In the genomic region with DNA sequence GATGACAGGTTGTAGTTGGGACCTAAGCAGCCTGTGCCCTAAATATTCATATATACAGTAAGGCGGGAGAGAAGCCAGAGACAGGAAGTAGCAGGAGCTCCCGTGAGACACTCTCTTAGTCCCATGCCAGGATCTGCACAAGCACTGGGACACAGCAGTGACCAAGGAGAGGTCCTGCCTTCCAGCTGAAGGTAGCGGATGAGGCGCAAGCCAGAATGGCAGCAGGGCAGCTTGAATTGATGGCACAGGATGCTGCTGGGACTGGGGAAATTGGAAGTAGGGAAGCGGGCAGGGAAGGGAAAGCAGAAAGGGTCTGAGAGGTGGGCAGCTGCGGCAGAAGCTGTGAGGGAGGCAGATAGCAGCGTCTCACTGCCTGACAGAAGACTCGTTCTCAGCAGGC, we compare ENCODE assay signal across 8 mouse cellular contexts.
DNase-seq lines count a peak whose midpoint lies in the region; ATAC-seq and TF ChIP-seq lines count a peak whose summit lies in the region.

No protein-coding gene starts in this region.

- no peak overlapping the region for H3K4me3 ChIP-seq in kidney, postnatal 0 days (replicated peaks; ENCODE audit: low read depth, low read length)
- H3K4me3 ChIP-seq in embryonic facial prominence, embryonic 14.5 days (ENCODE audit: low read depth, low read length), result no peak overlapping the region
- H3K4me3 ChIP-seq in hindbrain, postnatal 0 days (ENCODE audit: low read length), result no peak overlapping the region
- H3K4me3 ChIP-seq in neural tube, embryonic 12.5 days, result no peak overlapping the region
- H3K4me3 ChIP-seq in left cerebral cortex, adult 2 months, result no peak overlapping the region

- intact Hi-C loops in left cerebral cortex, adult 2 months (cut with DNase I), result no loop called here

- TF ChIP-seq CTCF in kidney, postnatal 0 days (IDR thresholded peaks at IDR 0.05; ENCODE audit: low read depth), result no peak
- no peak for TF ChIP-seq CTCF in hindbrain, postnatal 0 days (IDR thresholded peaks at IDR 0.05; ENCODE audit: low read depth)
- TF ChIP-seq CTCF in left cerebral cortex, adult 2 months (IDR thresholded peaks at IDR 0.05), result no peak

- no peak for ATAC-seq in kidney, postnatal 0 days (replicated peaks; ENCODE audit: low FRiP score, low read depth)
- ATAC-seq in embryonic facial prominence, embryonic 14.5 days (ENCODE audit: low read depth), result no peak
- no peak for ATAC-seq in hindbrain, postnatal 0 days
- no peak for ATAC-seq in neural tube, embryonic 12.5 days (ENCODE audit: low FRiP score, low read depth)

- peak overlapping the region; percentile 68 for H3K27ac ChIP-seq in kidney, postnatal 0 days
- peak overlapping the region; percentile 67 for H3K27ac ChIP-seq in embryonic facial prominence, embryonic 14.5 days (replicated peaks; ENCODE audit: low read depth, low read length)
- H3K27ac ChIP-seq in hindbrain, postnatal 0 days, result peak overlapping the region; percentile 51
- H3K27ac ChIP-seq in neural tube, embryonic 12.5 days, result peak overlapping the region; percentile 23; the same call in 1 of the 2 replicates
- H3K27ac ChIP-seq in left cerebral cortex, adult 2 months, result no peak overlapping the region

- H3K9me3 ChIP-seq in kidney, postnatal 0 days (replicated peaks; ENCODE audit: low read length), result no peaks in the 10 kb centered on the region
- H3K9me3 ChIP-seq in embryonic facial prominence, embryonic 14.5 days (ENCODE audit: control insufficient read depth, low read length), result no peaks in the 10 kb centered on the region
- no peaks in the 10 kb centered on the region for H3K9me3 ChIP-seq in hindbrain, postnatal 0 days (ENCODE audit: low read length)
- no peaks in the 10 kb centered on the region for H3K9me3 ChIP-seq in neural tube, embryonic 12.5 days

- peaks cover 11% of the 10 kb centered on the region for H3K4me1 ChIP-seq in kidney, postnatal 0 days (replicated peaks; ENCODE audit: insufficient read depth, low read length)
- peaks cover 31% of the 10 kb centered on the region for H3K4me1 ChIP-seq in embryonic facial prominence, embryonic 14.5 days (ENCODE audit: control insufficient read depth, insufficient read depth, low read length)
- peaks cover 13% of the 10 kb centered on the region for H3K4me1 ChIP-seq in hindbrain, postnatal 0 days (ENCODE audit: insufficient read depth, low read length)
- peaks cover 47% of the 10 kb centered on the region for H3K4me1 ChIP-seq in neural tube, embryonic 12.5 days

- no peak overlapping the region for H3K9ac ChIP-seq in kidney, postnatal 0 days (ENCODE audit: low read depth, low read length)
- 0 out of 2 replicates have a peak overlapping the region, but pooled peaks have one; percentile 8 for H3K9ac ChIP-seq in embryonic facial prominence, embryonic 14.5 days (ENCODE audit: low read depth, low read length)
- H3K9ac ChIP-seq in hindbrain, postnatal 0 days (replicated peaks; ENCODE audit: low read length), result no peak overlapping the region
- H3K9ac ChIP-seq in neural tube, embryonic 12.5 days, result no peak overlapping the region

- no peak overlapping the region for H3K4me2 ChIP-seq in kidney, postnatal 0 days (ENCODE audit: low read length)
- no peak overlapping the region for H3K4me2 ChIP-seq in embryonic facial prominence, embryonic 14.5 days (ENCODE audit: low read depth, low read length)
- no peak overlapping the region for H3K4me2 ChIP-seq in hindbrain, postnatal 0 days (ENCODE audit: low read depth, low read length)
- no peak overlapping the region for H3K4me2 ChIP-seq in neural tube, embryonic 12.5 days (replicated peaks)

- no peaks in the 10 kb centered on the region for H3K27me3 ChIP-seq in kidney, postnatal 0 days (ENCODE audit: insufficient read depth, low read length)
- no peaks in the 10 kb centered on the region for H3K27me3 ChIP-seq in embryonic facial prominence, embryonic 14.5 days (replicated peaks; ENCODE audit: control insufficient read depth, insufficient read depth, low read length)
- H3K27me3 ChIP-seq in hindbrain, postnatal 0 days (ENCODE audit: insufficient read depth, low read length), result no peaks in the 10 kb centered on the region
- no peaks in the 10 kb centered on the region for H3K27me3 ChIP-seq in neural tube, embryonic 12.5 days (replicated peaks)

- no peaks in the 10 kb centered on the region for H3K36me3 ChIP-seq in kidney, postnatal 0 days (ENCODE audit: insufficient read depth, low read length)
- H3K36me3 ChIP-seq in embryonic facial prominence, embryonic 14.5 days (ENCODE audit: control insufficient read depth, insufficient read depth, low read length), result no peaks in the 10 kb centered on the region
- no peaks in the 10 kb centered on the region for H3K36me3 ChIP-seq in hindbrain, postnatal 0 days (ENCODE audit: insufficient read depth, low read length)
- H3K36me3 ChIP-seq in neural tube, embryonic 12.5 days, result no peaks in the 10 kb centered on the region

- 59% methylated on average over 8 of the region's 8 CpGs for WGBS in kidney, postnatal 0 days
- WGBS in embryonic facial prominence, embryonic 14.5 days, result 60% methylated on average over 8 of the region's 8 CpGs
- 50% methylated on average over 8 of the region's 8 CpGs for WGBS in hindbrain, postnatal 0 days
- 72% methylated on average over 8 of the region's 8 CpGs for WGBS in neural tube, embryonic 12.5 days

- DNase-seq in kidney, postnatal 0 days (ENCODE audit: low spot score), result no peak
- no peak for DNase-seq in kidney, postnatal 4 days
- no peak for DNase-seq in embryonic facial prominence, embryonic 14.5 days (ENCODE audit: low spot score)
- no peak for DNase-seq in hindbrain, postnatal 0 days (ENCODE audit: low spot score)
- DNase-seq in left cerebral cortex, adult 2 months (ENCODE audit: extremely low spot score in 1 of 2, low spot score in 2 of 2), result no peak
- DNase-seq in T-cell, adult 2 months (ENCODE audit: low spot score), result no peak
- no peak for DNase-seq in thymus, postnatal 0 days (ENCODE audit: low spot score)
